Mouse (Mus musculus): ENCODE data around the gene Cpne4. TPM values are rescaled to one million over a fixed set of nuclear protein-coding genes. Genes with fewer than 3 reads are reported as not detected.

Cpne4 gene
- total and polyA plus RNA-seq, 3 experiments: not detected

- H3K4me1 ChIP-seq (ENCODE audit: control insufficient read depth in 1 of 2, insufficient read depth in 2 of 2): no peaks in the 10 kb centered on the region
- no peaks in the 10 kb centered on the region for H3K36me3 ChIP-seq (replicated peaks in 1 of 2; ENCODE audit: control insufficient read depth in 1 of 2, insufficient read depth in 1 of 2, low read length in 1 of 2)
- no peak overlapping the region for H3K27ac ChIP-seq (ENCODE audit: insufficient read depth, low read depth)
- H3K9me3 ChIP-seq (replicated peaks; ENCODE audit: low read length): no peaks in the 10 kb centered on the region
- peak; percentile 16 for DNase-seq (ENCODE audit: extremely low read depth)
- dilution Hi-C loops (cut with MboI; ENCODE audit: extremely low pct_ligation_motif_present, extremely low pct_unique_long_range_greater_than_20kb, low sequenced_read_pairs) (no loop called here), in situ Hi-C loops (cut with MboI; ENCODE audit: low pct_ligation_motif_present, low pct_unique_long_range_greater_than_20kb, low sequenced_read_pairs) (no loop called here)
- H3K4me2 ChIP-seq (ENCODE audit: insufficient read depth, low read depth, poor library complexity, severe bottlenecking): no peak overlapping the region
- no peaks in the 10 kb centered on the region for H3K79me2 ChIP-seq (replicated peaks; ENCODE audit: control insufficient read depth, extremely low read depth, insufficient read depth, poor library complexity, severe bottlenecking)
- TF ChIP-seq CTCF (conservative IDR thresholded peaks at IDR 0.05 in 1 of 2, IDR thresholded peaks at IDR 0.05 in 1 of 2; ENCODE audit: low read depth in 2 of 2, low read length in 2 of 2): peak; percentile 70 to 86
- no peak for TF ChIP-seq TCF12 (IDR thresholded peaks at IDR 0.05; ENCODE audit: low read depth, low read length)
- peak; percentile 62 for TF ChIP-seq SMC3 (IDR thresholded peaks at IDR 0.05; ENCODE audit: low read depth, low read length)
- TF ChIP-seq MAZ (IDR thresholded peaks at IDR 0.05; ENCODE audit: low read depth, low read length): no peak
- peak; percentile 18 for TF ChIP-seq RAD21 (IDR thresholded peaks at IDR 0.05; ENCODE audit: low read depth, low read length)
- TF ChIP-seq MAX (IDR thresholded peaks at IDR 0.05; ENCODE audit: low read length): no peak
- TF ChIP-seq POLR2A (IDR thresholded peaks at IDR 0.05; ENCODE audit: low read depth, low read length): no peak
- H3K4me3 ChIP-seq (replicated peaks in 1 of 3; ENCODE audit: low read depth in 2 of 3, low read length in 2 of 3, poor library complexity in 1 of 3): no peak overlapping the region
- peaks cover 7% of the 10 kb centered on the region for H3K27me3 ChIP-seq (replicated peaks)
- H3K9ac ChIP-seq (ENCODE audit: insufficient read depth, low read depth): no peak overlapping the region
These were observed 129.6 kb downstream of the Cpne4 start for GRCm38 (mm10) chr9:104676665-104677064.

- no peaks in the 10 kb centered on the region for H3K4me1 ChIP-seq (ENCODE audit: control insufficient read depth in 1 of 2, insufficient read depth in 2 of 2)
- H3K27me3 ChIP-seq (replicated peaks): no peaks in the 10 kb centered on the region
- H3K9ac ChIP-seq (ENCODE audit: insufficient read depth, low read depth): no peak overlapping the region
- TF ChIP-seq MAFK (IDR thresholded peaks at IDR 0.05; ENCODE audit: insufficient replicate concordance, low read length): no peak
- TF ChIP-seq MEF2A (IDR thresholded peaks at IDR 0.05; ENCODE audit: borderline replicate concordance, low read depth, low read length): no peak
- TF ChIP-seq EP300 (IDR thresholded peaks at IDR 0.05; ENCODE audit: low read length): no peak
- no peak for TF ChIP-seq GABPA (IDR thresholded peaks at IDR 0.05; ENCODE audit: insufficient replicate concordance, low read depth, low read length)
- TF ChIP-seq SMC3 (IDR thresholded peaks at IDR 0.05; ENCODE audit: low read depth, low read length): no peak
- in situ Hi-C loops (cut with MboI; ENCODE audit: low pct_ligation_motif_present, low pct_unique_long_range_greater_than_20kb, low sequenced_read_pairs) (no loop called here), dilution Hi-C loops (cut with MboI; ENCODE audit: extremely low pct_ligation_motif_present, extremely low pct_unique_long_range_greater_than_20kb, low sequenced_read_pairs) (no loop called here)
- DNase-seq (ENCODE audit: extremely low read depth): no peak
- no peak overlapping the region for H3K27ac ChIP-seq (ENCODE audit: insufficient read depth, low read depth)
- H3K4me2 ChIP-seq (ENCODE audit: insufficient read depth, low read depth, poor library complexity, severe bottlenecking): no peak overlapping the region
- H3K4me3 ChIP-seq (replicated peaks in 1 of 3; ENCODE audit: low read depth in 2 of 3, low read length in 2 of 3, poor library complexity in 1 of 3): no peak overlapping the region
- H3K79me2 ChIP-seq (replicated peaks; ENCODE audit: control insufficient read depth, extremely low read depth, insufficient read depth, poor library complexity, severe bottlenecking): no peaks in the 10 kb centered on the region
- no peaks in the 10 kb centered on the region for H3K9me3 ChIP-seq (replicated peaks; ENCODE audit: low read length)
- no peaks in the 10 kb centered on the region for H3K36me3 ChIP-seq (replicated peaks in 1 of 2; ENCODE audit: control insufficient read depth in 1 of 2, insufficient read depth in 1 of 2, low read length in 1 of 2)
These were observed 131.5 kb downstream of the Cpne4 start for GRCm38 (mm10) chr9:104678571-104678970.

- H3K4me2 ChIP-seq (ENCODE audit: insufficient read depth, low read depth, poor library complexity, severe bottlenecking): no peak overlapping the region
- no peak overlapping the region for H3K9ac ChIP-seq (ENCODE audit: insufficient read depth, low read depth)
- H3K36me3 ChIP-seq (replicated peaks in 1 of 2; ENCODE audit: control insufficient read depth in 1 of 2, insufficient read depth in 1 of 2, low read length in 1 of 2): no peaks in the 10 kb centered on the region
- no peaks in the 10 kb centered on the region for H3K79me2 ChIP-seq (replicated peaks; ENCODE audit: control insufficient read depth, extremely low read depth, insufficient read depth, poor library complexity, severe bottlenecking)
- H3K9me3 ChIP-seq (replicated peaks; ENCODE audit: low read length): no peaks in the 10 kb centered on the region
- no peak overlapping the region for H3K27ac ChIP-seq (ENCODE audit: insufficient read depth, low read depth)
- peaks cover 13% of the 10 kb centered on the region for H3K27me3 ChIP-seq (replicated peaks)
- in situ Hi-C loops (cut with MboI; ENCODE audit: low pct_ligation_motif_present, low pct_unique_long_range_greater_than_20kb, low sequenced_read_pairs) (no loop called here), dilution Hi-C loops (cut with MboI; ENCODE audit: extremely low pct_ligation_motif_present, extremely low pct_unique_long_range_greater_than_20kb, low sequenced_read_pairs) (no loop called here)
- H3K4me3 ChIP-seq (replicated peaks in 1 of 3; ENCODE audit: low read depth in 2 of 3, low read length in 2 of 3, poor library complexity in 1 of 3): no peak overlapping the region
- no peak for DNase-seq (ENCODE audit: extremely low read depth)
- no peaks in the 10 kb centered on the region for H3K4me1 ChIP-seq (ENCODE audit: control insufficient read depth in 1 of 2, insufficient read depth in 2 of 2)
- no peak for TF ChIP-seq SIN3A (IDR thresholded peaks at IDR 0.05; ENCODE audit: low read length)
- no peak for TF ChIP-seq ETS1 (conservative IDR thresholded peaks at IDR 0.05; ENCODE audit: low read depth, low read length)
- TF ChIP-seq EP300 (IDR thresholded peaks at IDR 0.05; ENCODE audit: low read length): no peak
- TF ChIP-seq NELFE (IDR thresholded peaks at IDR 0.05; ENCODE audit: low read depth, low read length): no peak
- TF ChIP-seq HCFC1 (IDR thresholded peaks at IDR 0.05; ENCODE audit: low read depth, low read length): no peak
- no peak for TF ChIP-seq TBP (conservative IDR thresholded peaks at IDR 0.05; ENCODE audit: low read depth, low read length)
- no peak for TF ChIP-seq MEF2A (IDR thresholded peaks at IDR 0.05; ENCODE audit: borderline replicate concordance, low read depth, low read length)
- no peak for TF ChIP-seq POLR2A (IDR thresholded peaks at IDR 0.05; ENCODE audit: low read depth, low read length)
- TF ChIP-seq MXI1 (IDR thresholded peaks at IDR 0.05; ENCODE audit: low read depth, low read length): no peak
- TF ChIP-seq CHD1 (IDR thresholded peaks at IDR 0.05; ENCODE audit: low read depth, low read length): no peak
- no peak for TF ChIP-seq ELF1 (IDR thresholded peaks at IDR 0.05; ENCODE audit: low read depth, low read length)
- no peak for TF ChIP-seq CTCF (conservative IDR thresholded peaks at IDR 0.05 in 1 of 2, IDR thresholded peaks at IDR 0.05 in 1 of 2; ENCODE audit: low read depth in 2 of 2, low read length in 2 of 2)
- no peak for TF ChIP-seq POLR2AphosphoS2 (IDR thresholded peaks at IDR 0.05; ENCODE audit: low read depth, low read length)
- TF ChIP-seq IRF4 (IDR thresholded peaks at IDR 0.05; ENCODE audit: low read depth, low read length): no peak
- no peak for TF ChIP-seq KAT2A (IDR thresholded peaks at IDR 0.05; ENCODE audit: insufficient replicate concordance, low read length)
- no peak for TF ChIP-seq USF1 (IDR thresholded peaks at IDR 0.05; ENCODE audit: low read depth, low read length)
- TF ChIP-seq TCF12 (IDR thresholded peaks at IDR 0.05; ENCODE audit: low read depth, low read length): no peak
These were observed 140.0 kb downstream of the Cpne4 start for GRCm38 (mm10) chr9:104687051-104687450.
